Mouse (Mus musculus): Measurements from ENCODE around the gene Olfr485. TPM values are rescaled to one million over a fixed set of nuclear protein-coding genes. Genes with fewer than 3 reads are reported as not detected.

Gene Olfr485
- polyA plus RNA-seq, 1 experiment from 2014 or later: not detected

Other genes starting within 250 kb of the Olfr485 start
- not detected in 2 replicates for gene Olfr473, start 229.4 kb downstream of the Olfr485 start, polyA plus RNA-seq (2015; fragmentation: Nextera tagmentation; extraction: Ambion mirVana)
- gene Olfr474, start 205.2 kb downstream of the Olfr485 start, polyA plus RNA-seq (2015; fragmentation: Nextera tagmentation; extraction: Ambion mirVana): not detected in 2 replicates
- not detected in 2 replicates for gene Olfr476, start 195.1 kb downstream of the Olfr485 start, polyA plus RNA-seq (2015; fragmentation: Nextera tagmentation; extraction: Ambion mirVana)
- not detected in 2 replicates for gene Olfr477, start 173.2 kb downstream of the Olfr485 start, polyA plus RNA-seq (2015; fragmentation: Nextera tagmentation; extraction: Ambion mirVana)
- gene Olfr478, start 125.9 kb downstream of the Olfr485 start, polyA plus RNA-seq (2015; fragmentation: Nextera tagmentation; extraction: Ambion mirVana): not detected in 2 replicates
- not detected in 2 replicates for gene Olfr479, start 109.2 kb downstream of the Olfr485 start, polyA plus RNA-seq (2015; fragmentation: Nextera tagmentation; extraction: Ambion mirVana)
- not detected in 2 replicates for gene Olfr480, start 92.5 kb downstream of the Olfr485 start, polyA plus RNA-seq (2015; fragmentation: Nextera tagmentation; extraction: Ambion mirVana)
- not detected in 2 replicates for gene Olfr481, start 80.0 kb downstream of the Olfr485 start, polyA plus RNA-seq (2015; fragmentation: Nextera tagmentation; extraction: Ambion mirVana)
- 0.09 TPM in 1 of 2 replicates, not detected in the other for gene Olfr482, start 62.3 kb downstream of the Olfr485 start, polyA plus RNA-seq (2015; fragmentation: Nextera tagmentation; extraction: Ambion mirVana)
- not detected in 2 replicates for gene Olfr483, start 59.0 kb downstream of the Olfr485 start, polyA plus RNA-seq (2015; fragmentation: Nextera tagmentation; extraction: Ambion mirVana)
- not detected in 2 replicates for gene Olfr484, start 32.4 kb downstream of the Olfr485 start, polyA plus RNA-seq (2015; fragmentation: Nextera tagmentation; extraction: Ambion mirVana)
- not detected in 2 replicates for gene Olfr486, start 12.9 kb upstream of the Olfr485 start, polyA plus RNA-seq (2015; fragmentation: Nextera tagmentation; extraction: Ambion mirVana)
- not detected in 2 replicates for gene Olfr487, start 54.8 kb upstream of the Olfr485 start, polyA plus RNA-seq (2015; fragmentation: Nextera tagmentation; extraction: Ambion mirVana)
- not detected in 2 replicates for gene Olfr488, start 98.5 kb upstream of the Olfr485 start, polyA plus RNA-seq (2015; fragmentation: Nextera tagmentation; extraction: Ambion mirVana)
- gene Olfr490, start 129.1 kb upstream of the Olfr485 start, polyA plus RNA-seq (2015; fragmentation: Nextera tagmentation; extraction: Ambion mirVana): not detected in 2 replicates
- not detected in 2 replicates for gene Olfr491, start 153.6 kb upstream of the Olfr485 start, polyA plus RNA-seq (2015; fragmentation: Nextera tagmentation; extraction: Ambion mirVana)
- gene Olfr492, start 163.8 kb upstream of the Olfr485 start, polyA plus RNA-seq (2015; fragmentation: Nextera tagmentation; extraction: Ambion mirVana): not detected in 2 replicates
- not detected in 2 replicates for gene Olfr493, start 187.1 kb upstream of the Olfr485 start, polyA plus RNA-seq (2015; fragmentation: Nextera tagmentation; extraction: Ambion mirVana)
- gene Olfr494, start 205.5 kb upstream of the Olfr485 start, polyA plus RNA-seq (2015; fragmentation: Nextera tagmentation; extraction: Ambion mirVana): not detected in 2 replicates
- gene Olfr495, start 233.3 kb upstream of the Olfr485 start, polyA plus RNA-seq (2015; fragmentation: Nextera tagmentation; extraction: Ambion mirVana): not detected in 2 replicates